Mouse (Mus musculus) lung, postnatal 0 days (tissue): ENCODE measurements around the gene Fhit. TPM values are rescaled to one million over a fixed set of nuclear protein-coding genes. Genes with fewer than 3 reads are reported as not detected.
A peak's percentile ranks its signal among the peaks of the same experiment; 100 is the strongest.

Experiments
- ATAC-seq: fragments of 200-750 bp; cut with Nextera tagmentation; 2 replicates; pipeline ENCODE4 v1.8.0; 2017; ENCODE audit warnings: moderate library complexity
- DNase-seq: peaks from one replicate; pipeline ENCODE4 v3.0.0-alpha.2; 2016; ENCODE audit warnings: low spot score
- H3K27ac ChIP-seq: fragments of 300-500 bp; sonication (generic); 2 replicates; pipeline ENCODE4 v1.5.1; 2014; ENCODE audit warnings: antibody characterized with exemption, mild to moderate bottlenecking, low read length, mixed read lengths
- H3K27me3 ChIP-seq: fragments of 300-500 bp; sonication (generic); replicated peaks from 2 replicates; pipeline ENCODE4 v1.6.1; 2014; ENCODE audit warnings: low read length, mixed read lengths; ENCODE audit not compliant: insufficient read depth
- H3K36me3 ChIP-seq: fragments of 300-500 bp; sonication (generic); 2 replicates; pipeline ENCODE4 v1.6.1; 2014; ENCODE audit warnings: low read length, mixed read lengths; ENCODE audit not compliant: insufficient read depth
- H3K4me1 ChIP-seq: fragments of 300-500 bp; sonication (generic); 2 replicates; pipeline ENCODE4 v1.6.1; 2014; ENCODE audit warnings: antibody characterized with exemption, low read depth, low read length, mixed read lengths; ENCODE audit not compliant: insufficient read depth
- H3K4me2 ChIP-seq: fragments of 300-500 bp; sonication (generic); replicated peaks from 2 replicates; pipeline ENCODE4 v1.6.1; 2014; ENCODE audit warnings: low read depth, mild to moderate bottlenecking, low read length, moderate library complexity, mixed read lengths
- H3K4me3 ChIP-seq: fragments of 300-500 bp; sonication (generic); 2 replicates; pipeline ENCODE4 v1.5.1; 2014; ENCODE audit warnings: low read depth, low read length
- H3K9ac ChIP-seq: fragments of 300-500 bp; sonication (generic); replicated peaks from 2 replicates; pipeline ENCODE4 v1.6.1; 2014; ENCODE audit warnings: low read depth, mild to moderate bottlenecking
- H3K9me3 ChIP-seq: fragments of 300-500 bp; sonication (generic); 2 replicates; pipeline ENCODE4 v1.6.1; 2016; ENCODE audit warnings: low read length, mixed read lengths
- CTCF ChIP-seq: IDR thresholded peaks from 2 replicates; pipeline ENCODE4 v1.5.1; 2016; ENCODE audit warnings: antibody characterized with exemption, mild to moderate bottlenecking
- EP300 ChIP-seq: IDR thresholded peaks from 2 replicates; pipeline ENCODE4 v1.6.1; 2016; ENCODE audit warnings: antibody characterized with exemption, mild to moderate bottlenecking, control low read depth
- WGBS: fragments of 180-500 bp; shearing (Covaris S2); extraction: QIAGEN DNeasy Blood & Tissue Kit; methylation state at CpG from one replicate; pipeline ENCODE4 v1.1.7; 2014; 5-methylcytosine and 5-hydroxymethylcytosine counted together
- polyA plus RNA-seq: library from polyadenylated mRNA; unstranded; fragments of >200 nt; fragmentation: Nextera tagmentation; extraction: Ambion mirVana; gene quantifications from 2 replicates; pipeline ENCODE4 v1.2.1, GENCODE M21; 2015

The Fhit gene
- polyA plus RNA-seq, 1 experiment from 2014 or later, result 5.6 TPM

- H3K27ac ChIP-seq, result no peak overlapping the region
- no peak overlapping the region for H3K9ac ChIP-seq
- H3K4me1 ChIP-seq, result no peaks in the 10 kb centered on the region
- H3K27me3 ChIP-seq, result no peaks in the 10 kb centered on the region
- no peaks in the 10 kb centered on the region for H3K36me3 ChIP-seq
- no peak overlapping the region for H3K4me3 ChIP-seq
- H3K9me3 ChIP-seq, result no peaks in the 10 kb centered on the region
- no peak overlapping the region for H3K4me2 ChIP-seq
- 36% methylated on average over 1 of the region's 1 CpGs for WGBS
- TF ChIP-seq CTCF (no peak), EP300 (no peak)
- DNase-seq (no peak), ATAC-seq (0 out of 2 replicates have a peak, but pooled peaks have one; percentile 28)
Observed at GRCm38 (mm10) chr14:9634247-9634991, 1527.4 kb downstream of the Fhit start.

- no peaks in the 10 kb centered on the region for H3K9me3 ChIP-seq
- no peak for DNase-seq
- 49% methylated on average over 3 of the region's 3 CpGs for WGBS
- H3K36me3 ChIP-seq, result no peaks in the 10 kb centered on the region
- H3K4me3 ChIP-seq, result no peak overlapping the region
- TF ChIP-seq CTCF, result no peak
- no peak for TF ChIP-seq EP300
- ATAC-seq, result no peak
- H3K4me2 ChIP-seq, result no peak overlapping the region
- no peak overlapping the region for H3K9ac ChIP-seq
- H3K27me3 ChIP-seq, result no peaks in the 10 kb centered on the region
- H3K27ac ChIP-seq, result no peak overlapping the region
- no peaks in the 10 kb centered on the region for H3K4me1 ChIP-seq
Observed at GRCm38 (mm10) chr14:9632537-9632936, 1529.3 kb downstream of the Fhit start.

- Histone ChIP-seq H3K9ac (no peak overlapping the region), H3K4me2 (no peak overlapping the region), H3K4me1 (no peaks in the 10 kb centered on the region), H3K4me3 (no peak overlapping the region), H3K27me3 (no peaks in the 10 kb centered on the region), H3K9me3 (no peaks in the 10 kb centered on the region), H3K27ac (no peak overlapping the region), H3K36me3 (no peaks in the 10 kb centered on the region)
- ATAC-seq, result no peak
- peak; percentile 7 for DNase-seq
- TF ChIP-seq CTCF (no peak), EP300 (no peak)
- 69% methylated on average over 6 of the region's 6 CpGs for WGBS
Observed at GRCm38 (mm10) chr14:9623219-9624043, 1538.4 kb downstream of the Fhit start.

GRCm38 (mm10) chr14:9620902-9621540 is 1540.8 kb downstream of the Fhit start:
- Histone ChIP-seq H3K36me3 (no peaks in the 10 kb centered on the region), H3K27me3 (no peaks in the 10 kb centered on the region), H3K4me1 (no peaks in the 10 kb centered on the region), H3K9me3 (no peaks in the 10 kb centered on the region), H3K4me2 (no peak overlapping the region), H3K9ac (no peak overlapping the region), H3K4me3 (no peak overlapping the region), H3K27ac (no peak overlapping the region)
- ATAC-seq (no peak), DNase-seq (no peak)
- WGBS, result 23% methylated on average over 3 of the region's 3 CpGs
- TF ChIP-seq EP300 (no peak), CTCF (no peak)

- no peak overlapping the region for H3K9ac ChIP-seq
- H3K9me3 ChIP-seq, result no peaks in the 10 kb centered on the region
- no peaks in the 10 kb centered on the region for H3K27me3 ChIP-seq
- H3K36me3 ChIP-seq, result no peaks in the 10 kb centered on the region
- WGBS, result 48% methylated on average over 1 of the region's 1 CpGs
- H3K4me2 ChIP-seq, result no peak overlapping the region
- H3K27ac ChIP-seq, result no peak overlapping the region
- DNase-seq (no peak), ATAC-seq (no peak)
- H3K4me1 ChIP-seq, result no peaks in the 10 kb centered on the region
- no peak overlapping the region for H3K4me3 ChIP-seq
- no peak for TF ChIP-seq CTCF
- no peak for TF ChIP-seq EP300
Observed at GRCm38 (mm10) chr14:9619840-9620239, 1542.0 kb downstream of the Fhit start.

- no peak for TF ChIP-seq EP300
- TF ChIP-seq CTCF, result no peak
- no peak overlapping the region for H3K27ac ChIP-seq
- H3K9ac ChIP-seq, result no peak overlapping the region
- H3K27me3 ChIP-seq, result no peaks in the 10 kb centered on the region
- no peak overlapping the region for H3K4me2 ChIP-seq
- H3K4me1 ChIP-seq, result no peaks in the 10 kb centered on the region
- H3K36me3 ChIP-seq, result no peaks in the 10 kb centered on the region
- WGBS, result 80% methylated on average over 3 of the region's 3 CpGs
- H3K9me3 ChIP-seq, result no peaks in the 10 kb centered on the region
- no peak overlapping the region for H3K4me3 ChIP-seq
- no peak for ATAC-seq
- no peak for DNase-seq
Observed at GRCm38 (mm10) chr14:9613126-9613525, 1548.7 kb downstream of the Fhit start.
